Mouse (Mus musculus) limb, embryonic 10.5 days (tissue): Measurements from ENCODE around the gene Tas2r122. TPM values are rescaled to one million over a fixed set of nuclear protein-coding genes. Genes with fewer than 3 reads are reported as not detected.
"Not testable (repeated sequence)": the region's sequence is repeated elsewhere in the genome, so short reads cannot be mapped to it uniquely, and the experiment has no call there.

ENCODE experiments used
- DNase-seq: peaks from one replicate; pipeline ENCODE4 v3.0.0-alpha.2; 2017; ENCODE audit warnings: low spot score
- H3K27ac ChIP-seq: fragments of 300-500 bp; sonication (generic); 2 replicates; pipeline ENCODE4 v1.5.1; 2016; ENCODE audit warnings: mild to moderate bottlenecking
- H3K27me3 ChIP-seq: fragments of 300-500 bp; sonication (generic); 2 replicates; pipeline ENCODE4 v1.6.1; 2016; ENCODE audit warnings: low read depth, mild to moderate bottlenecking; ENCODE audit not compliant: poor library complexity, severe bottlenecking
- H3K36me3 ChIP-seq: fragments of 300-500 bp; sonication (generic); 2 replicates; pipeline ENCODE4 v1.6.1; 2016; ENCODE audit warnings: mild to moderate bottlenecking, moderate library complexity
- H3K4me1 ChIP-seq: fragments of 300-500 bp; sonication (generic); 2 replicates; pipeline ENCODE4 v1.6.1; 2016
- H3K4me3 ChIP-seq: fragments of 300-500 bp; sonication (generic); 2 replicates; pipeline ENCODE4 v1.5.1; 2016; ENCODE audit warnings: mild to moderate bottlenecking, moderate library complexity
- H3K9me3 ChIP-seq: fragments of 300-500 bp; sonication (generic); replicated peaks from 2 replicates; pipeline ENCODE4 v1.6.1; 2016; ENCODE audit warnings: mild to moderate bottlenecking
- WGBS: fragments of 180-500 bp; shearing (Covaris S2); methylation state at CpG from one replicate; pipeline ENCODE4 v1.1.7; 2016; 5-methylcytosine and 5-hydroxymethylcytosine counted together
- polyA plus RNA-seq: library from polyadenylated mRNA; unstranded; fragments of >200 nt; fragmentation: Nextera tagmentation; extraction: Ambion mirVana; gene quantifications from 2 replicates; pipeline ENCODE4 v1.2.1, GENCODE M21; 2016

Tas2r122 gene
- not detected in 2 replicates for polyA plus RNA-seq

- Histone ChIP-seq H3K4me3 (no peak within 1 kb of the TSS), H3K4me1 (no peaks in the 10 kb centered on the region), H3K27me3 (no peaks in the 10 kb centered on the region), H3K9me3 (no peaks in the 10 kb centered on the region), H3K36me3 (no peaks in the 10 kb centered on the region), H3K27ac (no peak within 1 kb of the TSS)
- WGBS = 86% methylated on average over 3 of the region's 3 CpGs
- DNase-seq = no peak
Measured at GRCm38 (mm10) chr6:132711828-132712227, at the start of gene Tas2r122. Tas2r122 (minus strand) TSS chr6:132711928.

- Histone ChIP-seq H3K4me1 (no peaks in the 10 kb centered on the region), H3K27me3 (no peaks in the 10 kb centered on the region), H3K4me3 (no peak within 1 kb of the TSS), H3K9me3 (no peaks in the 10 kb centered on the region), H3K27ac (no peak within 1 kb of the TSS), H3K36me3 (no peaks in the 10 kb centered on the region)
- 87% methylated on average over 1 of the region's 1 CpGs for WGBS
- no peak for DNase-seq
Measured at GRCm38 (mm10) chr6:132754430-132754829, 42.7 kb upstream of the Tas2r122 start, which contains the start of gene Tas2r124. Tas2r124 (plus strand) TSS chr6:132754730.

- no peak overlapping the region for H3K27ac ChIP-seq
- H3K4me3 ChIP-seq = no peak overlapping the region
- H3K27me3 ChIP-seq = no peaks in the 10 kb centered on the region
- no peak for DNase-seq
- H3K9me3 ChIP-seq = no peaks in the 10 kb centered on the region
- no peaks in the 10 kb centered on the region for H3K4me1 ChIP-seq
- WGBS = 85% methylated on average over 2 of the region's 2 CpGs
- H3K36me3 ChIP-seq = no peaks in the 10 kb centered on the region
Measured at GRCm38 (mm10) chr6:132750206-132750605, 38.5 kb upstream of the Tas2r122 start.

GRCm38 (mm10) chr6:132737935-132738334 lies 26.2 kb upstream of the Tas2r122 start, which contains the start of gene Tas2r115:
Tas2r115 (minus strand) TSS chr6:132738035.
- 69% methylated on average over 2 of the region's 2 CpGs for WGBS
- no peaks in the 10 kb centered on the region for H3K36me3 ChIP-seq
- no peaks in the 10 kb centered on the region for H3K4me1 ChIP-seq
- H3K4me3 ChIP-seq = no peak within 1 kb of the TSS
- H3K27ac ChIP-seq = no peak within 1 kb of the TSS
- H3K9me3 ChIP-seq = no peaks in the 10 kb centered on the region
- DNase-seq = no peak
- no peaks in the 10 kb centered on the region for H3K27me3 ChIP-seq

GRCm38 (mm10) chr6:132700907-132701306 lies 10.8 kb downstream of the Tas2r122 start, which contains the start of gene Tas2r121:
Tas2r121 (minus strand) TSS chr6:132701007.
- Histone ChIP-seq H3K9me3 (no peaks in the 10 kb centered on the region), H3K4me3 (no peak within 1 kb of the TSS), H3K27me3 (no peaks in the 10 kb centered on the region), H3K4me1 (no peaks in the 10 kb centered on the region), H3K27ac (no peak within 1 kb of the TSS), H3K36me3 (no peaks in the 10 kb centered on the region)
- DNase-seq = no peak
- 82% methylated on average over 1 of the region's 1 CpGs for WGBS

- H3K9me3 ChIP-seq, H3K36me3 ChIP-seq, H3K27ac ChIP-seq, H3K4me1 ChIP-seq, H3K27me3 ChIP-seq, DNase-seq, H3K4me3 ChIP-seq: not testable (repeated sequence)
- WGBS = 90% methylated on average over 7 of the region's 7 CpGs
Measured at GRCm38 (mm10) chr6:132691596-132691995, 20.1 kb downstream of the Tas2r122 start.

Other genes with a start within 250 kb of the Tas2r122 start
- gene Prh1, start 142.1 kb downstream of the Tas2r122 start, polyA plus RNA-seq = not detected in 2 replicates
- gene Prp2, start 116.0 kb downstream of the Tas2r122 start, polyA plus RNA-seq = not detected in 2 replicates
- not detected in 2 replicates for gene A630073D07Rik, start 60.4 kb downstream of the Tas2r122 start, polyA plus RNA-seq
- gene Tas2r120, start 55.0 kb downstream of the Tas2r122 start, polyA plus RNA-seq = not detected in 2 replicates
- not detected in 2 replicates for gene Tas2r121, start 10.9 kb downstream of the Tas2r122 start, polyA plus RNA-seq
- not detected in 2 replicates for gene Tas2r115, start 26.1 kb upstream of the Tas2r122 start, polyA plus RNA-seq
- not detected in 2 replicates for gene Tas2r124, start 42.8 kb upstream of the Tas2r122 start, polyA plus RNA-seq
- gene Tas2r102, start 50.2 kb upstream of the Tas2r122 start, polyA plus RNA-seq = not detected in 2 replicates
- gene Tas2r136, start 66.2 kb upstream of the Tas2r122 start, polyA plus RNA-seq = not detected in 2 replicates
- not detected in 2 replicates for gene Tas2r117, start 90.9 kb upstream of the Tas2r122 start, polyA plus RNA-seq
- not detected in 2 replicates for gene Tas2r123, start 135.2 kb upstream of the Tas2r122 start, polyA plus RNA-seq
- gene Tas2r116, start 143.5 kb upstream of the Tas2r122 start, polyA plus RNA-seq = not detected in 2 replicates
- gene Tas2r110, start 156.1 kb upstream of the Tas2r122 start, polyA plus RNA-seq = not detected in 2 replicates
- not detected in 2 replicates for gene Tas2r113, start 181.1 kb upstream of the Tas2r122 start, polyA plus RNA-seq
- gene Tas2r125, start 197.7 kb upstream of the Tas2r122 start, polyA plus RNA-seq = not detected in 2 replicates
- not detected in 2 replicates for gene Tas2r129, start 239.2 kb upstream of the Tas2r122 start, polyA plus RNA-seq
- gene Tas2r131, start 246.0 kb upstream of the Tas2r122 start, polyA plus RNA-seq = not detected in 2 replicates